Mouse (Mus musculus): ENCODE measurements at regions not wholly inside any gene's neighbourhood (a gene's known extent, or its start where the extent isn't known, plus 50 kb on each side); places are given as distances from the start of the nearest gene placed in this dataset.

DNA sequence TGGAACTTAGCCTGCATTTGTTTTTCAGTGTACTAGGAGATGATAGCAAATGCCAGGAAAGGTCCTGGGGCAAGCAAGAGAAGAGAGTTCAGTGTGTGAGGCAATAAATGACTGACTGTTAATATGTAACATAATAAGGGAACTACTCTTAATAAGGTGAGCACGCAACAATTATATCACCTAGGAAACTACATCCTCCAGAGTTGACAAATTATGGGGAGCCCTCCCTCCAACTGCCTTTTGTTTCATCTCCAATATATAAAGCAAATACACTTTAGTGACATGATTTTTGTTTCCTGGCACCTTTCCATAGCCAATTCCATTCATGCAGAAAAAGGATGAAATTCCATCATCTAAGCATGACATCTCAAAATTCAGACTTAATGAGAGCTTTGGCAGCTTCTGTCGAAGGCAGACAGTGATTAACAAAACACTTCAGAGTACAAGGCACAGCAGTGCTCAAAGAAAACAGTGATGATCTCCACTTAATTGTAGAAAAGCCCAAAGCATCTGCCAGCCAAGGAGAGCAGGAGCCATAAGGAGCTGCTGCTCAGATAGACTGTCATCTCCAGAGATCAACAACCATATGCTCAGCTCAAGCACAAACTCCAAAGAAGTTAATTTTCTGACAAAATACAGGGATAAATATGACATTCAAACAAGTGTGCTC is 536.1 kb upstream of the Arrdc3 start:
- Histone ChIP-seq H3K36me3 (no peaks in the 10 kb centered on the region), H3K27ac (replicated peaks) (no peak overlapping the region), H3K4me1 (no peaks in the 10 kb centered on the region), H3K27me3 (ENCODE audit: low read depth, poor library complexity, severe bottlenecking) (no peaks in the 10 kb centered on the region), H3K4me3 (no peak overlapping the region), H3K9me3 (replicated peaks) (no peaks in the 10 kb centered on the region)
- DNase-seq (ENCODE audit: low spot score), result no peak
- 68% methylated on average over 2 of the region's 2 CpGs for WGBS

DNA sequence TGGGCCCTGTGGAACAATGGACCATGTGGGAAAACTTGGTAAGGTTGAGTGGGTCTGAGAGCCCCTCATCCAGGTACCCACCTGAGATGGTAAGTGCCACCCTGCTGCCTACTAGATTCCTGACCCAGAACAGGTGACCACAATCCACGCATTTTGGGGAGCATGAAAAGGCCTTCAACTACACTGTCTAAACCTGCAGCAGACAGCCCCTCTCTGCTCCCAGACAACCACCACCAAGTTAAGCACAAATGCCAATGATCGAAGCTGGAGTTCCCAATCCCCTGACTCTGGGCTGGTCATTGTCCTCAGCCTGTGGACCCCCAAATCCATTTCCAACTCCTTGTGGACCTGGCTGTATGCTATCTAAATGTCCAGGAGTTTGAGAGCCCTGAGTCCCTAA is 517.2 kb upstream of the Arrdc3 start:
- 86% methylated on average over 2 of the region's 2 CpGs for WGBS
- Histone ChIP-seq H3K9me3 (replicated peaks) (no peaks in the 10 kb centered on the region), H3K4me1 (no peaks in the 10 kb centered on the region), H3K27me3 (ENCODE audit: low read depth, poor library complexity, severe bottlenecking) (no peaks in the 10 kb centered on the region), H3K4me3 (no peak overlapping the region), H3K27ac (replicated peaks) (no peak overlapping the region), H3K36me3 (no peaks in the 10 kb centered on the region)
- DNase-seq (ENCODE audit: low spot score), result no peak

DNA sequence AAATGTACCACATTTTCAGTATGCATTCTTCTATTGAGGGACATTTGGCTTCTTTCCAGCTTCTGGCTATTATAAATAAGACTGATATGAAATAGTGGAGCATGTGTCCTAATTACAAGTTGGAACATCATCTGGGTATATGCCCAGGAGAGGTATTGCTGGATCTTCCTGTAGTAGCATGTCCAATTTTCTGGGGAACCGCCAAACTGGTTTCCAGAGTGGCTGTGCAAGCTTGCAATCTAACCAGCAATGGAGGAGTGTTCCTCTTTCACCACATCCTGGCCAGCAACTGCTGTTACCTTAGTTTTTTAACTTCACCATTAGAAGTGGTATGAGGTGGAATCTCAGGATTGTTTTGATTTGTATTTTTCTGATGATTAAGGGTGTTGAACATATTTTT is 512.7 kb upstream of the Arrdc3 start:
- Histone ChIP-seq H3K27me3 (ENCODE audit: low read depth, poor library complexity, severe bottlenecking) (no peaks in the 10 kb centered on the region), H3K36me3 (no peaks in the 10 kb centered on the region), H3K4me3 (no peak overlapping the region), H3K27ac (replicated peaks) (no peak overlapping the region), H3K4me1 (no peaks in the 10 kb centered on the region), H3K9me3 (replicated peaks) (no peaks in the 10 kb centered on the region)
- 78% methylated on average over 1 of the region's 1 CpGs for WGBS
- DNase-seq (ENCODE audit: low spot score), result no peak

DNA sequence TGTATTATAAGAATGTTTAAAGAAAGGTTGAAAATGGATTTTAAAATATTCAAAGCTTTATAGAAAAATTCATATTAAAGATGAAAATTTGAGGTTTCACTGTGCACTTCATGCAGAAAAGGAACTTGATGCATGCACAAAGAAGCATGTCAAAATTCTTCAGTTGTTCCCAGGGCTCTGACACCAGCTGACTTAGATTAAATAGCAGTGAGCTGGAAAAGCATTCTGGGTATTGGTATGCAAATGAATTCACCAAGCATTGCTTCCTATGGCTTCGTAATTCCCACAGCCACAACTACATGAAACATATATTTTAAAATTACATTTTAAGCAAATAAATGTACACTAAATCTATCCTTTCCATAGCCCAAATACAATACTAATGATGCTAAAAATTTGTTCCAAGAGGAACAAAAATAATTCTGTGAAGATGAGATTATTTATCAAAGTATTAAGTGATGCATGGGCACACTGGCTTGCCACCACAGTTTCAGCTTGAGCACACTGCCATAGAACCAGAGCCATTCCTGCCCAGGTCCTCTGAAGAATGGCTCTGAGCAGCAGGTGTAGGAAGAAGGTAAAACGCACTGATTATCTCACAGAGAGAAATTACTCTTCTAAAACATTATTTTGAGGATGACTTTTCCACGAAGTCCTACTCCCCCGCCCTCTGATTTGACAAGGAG is 501.8 kb upstream of the Arrdc3 start:
- no peak for DNase-seq (ENCODE audit: low spot score)
- Histone ChIP-seq H3K9me3 (replicated peaks) (no peaks in the 10 kb centered on the region), H3K4me1 (peaks cover 3% of the 10 kb centered on the region; the same call in 1 of the 2 replicates), H3K36me3 (no peaks in the 10 kb centered on the region), H3K27me3 (ENCODE audit: low read depth, poor library complexity, severe bottlenecking) (no peaks in the 10 kb centered on the region), H3K27ac (replicated peaks) (no peak overlapping the region; the same call in 1 of the 2 replicates), H3K4me3 (no peak overlapping the region)
- 80% methylated on average over 4 of the region's 4 CpGs for WGBS

DNA sequence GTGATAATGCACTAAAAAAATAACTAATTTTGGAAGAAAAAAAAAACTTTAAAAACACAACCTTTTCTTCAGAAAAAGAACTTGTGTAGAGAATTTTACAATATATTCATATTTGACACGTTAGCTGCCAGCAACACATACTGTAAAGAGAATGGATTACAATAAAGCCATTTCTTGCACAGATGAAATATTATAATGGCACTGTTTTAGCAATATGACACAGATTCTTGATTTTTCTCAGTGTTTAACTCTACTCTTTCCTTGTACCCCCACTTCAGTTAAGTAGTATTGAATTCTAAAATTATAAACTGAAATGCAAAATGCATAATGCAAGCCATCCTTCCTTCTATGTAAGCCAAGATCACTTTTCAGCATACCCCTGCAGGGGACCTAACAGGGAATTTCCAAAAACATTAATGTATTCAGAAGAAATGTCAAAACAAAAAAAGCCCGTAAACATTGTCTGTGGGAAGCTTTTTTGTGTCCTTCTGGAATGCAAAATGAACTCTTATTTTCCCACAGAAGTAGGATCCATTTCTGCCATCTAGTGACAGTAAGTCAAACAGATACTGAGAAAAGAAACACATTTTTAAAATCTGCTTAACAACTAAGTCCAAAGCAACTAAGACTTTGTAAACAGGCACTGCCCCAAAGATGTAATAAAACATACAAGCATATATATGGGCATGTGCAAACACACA is 501.1 kb upstream of the Arrdc3 start:
- Histone ChIP-seq H3K4me3 (no peak overlapping the region), H3K4me1 (peaks cover 3% of the 10 kb centered on the region; the same call in 1 of the 2 replicates), H3K9me3 (replicated peaks) (no peaks in the 10 kb centered on the region), H3K27me3 (ENCODE audit: low read depth, poor library complexity, severe bottlenecking) (no peaks in the 10 kb centered on the region), H3K36me3 (no peaks in the 10 kb centered on the region), H3K27ac (replicated peaks) (no peak overlapping the region; the same call in 1 of the 2 replicates)
- WGBS, result 87% methylated on average over 2 of the region's 2 CpGs
- no peak for DNase-seq (ENCODE audit: low spot score)

DNA sequence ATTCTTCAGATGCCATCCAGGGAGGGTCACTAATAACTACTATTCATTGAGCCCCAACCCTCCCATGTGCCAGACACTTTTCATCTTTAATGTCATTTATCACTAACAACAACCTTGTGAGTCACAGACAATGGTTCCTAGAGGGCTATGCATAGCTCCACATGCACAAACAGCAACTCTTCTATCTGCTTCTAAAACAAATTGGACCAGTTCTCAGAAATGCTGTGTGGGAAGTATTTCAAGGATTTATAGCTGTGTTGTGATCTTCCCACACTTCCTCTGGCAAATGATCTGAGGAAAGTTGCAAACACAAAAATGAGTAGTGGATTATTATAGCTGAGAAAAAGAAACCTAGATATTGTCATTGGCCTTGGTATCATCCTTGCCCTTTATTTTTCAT is 474.3 kb upstream of the Arrdc3 start:
- Histone ChIP-seq H3K4me3 (no peak overlapping the region), H3K4me1 (0 out of 2 replicates have a peak, but pooled peaks cover 4% of the 10 kb centered on the region), H3K27ac (replicated peaks) (no peak overlapping the region), H3K27me3 (ENCODE audit: low read depth, poor library complexity, severe bottlenecking) (no peaks in the 10 kb centered on the region), H3K9me3 (replicated peaks) (no peaks in the 10 kb centered on the region), H3K36me3 (no peaks in the 10 kb centered on the region)
- no peak for DNase-seq (ENCODE audit: low spot score)

DNA sequence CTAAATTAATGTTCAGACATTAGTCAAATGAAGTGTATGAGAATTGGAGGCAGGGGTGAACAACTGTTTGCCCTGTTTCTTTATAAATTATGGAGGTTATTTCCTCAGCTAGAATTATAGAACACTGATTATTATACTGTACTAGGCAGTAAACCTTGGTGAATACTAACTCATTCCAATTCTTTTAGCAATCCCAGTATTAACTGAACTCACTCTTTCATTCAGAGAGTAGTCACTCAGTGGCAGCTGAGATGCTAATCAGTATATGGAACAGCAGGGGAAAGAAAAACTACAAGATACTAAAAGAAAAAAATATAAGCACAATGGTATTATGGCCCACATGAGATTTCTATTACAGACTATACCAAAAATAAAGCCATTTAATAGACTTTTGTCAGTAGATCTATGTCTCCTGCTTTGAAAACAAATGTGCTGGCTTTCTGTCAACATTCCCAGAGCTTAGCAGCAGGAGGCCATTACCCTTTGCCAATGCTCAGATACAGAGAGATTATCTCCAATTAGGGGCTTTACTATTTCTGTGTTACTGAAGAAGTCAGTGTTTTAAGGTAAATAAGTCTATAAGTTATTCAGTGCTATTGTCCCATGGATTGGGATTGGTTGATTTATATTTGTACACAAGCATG is 473.3 kb upstream of the Arrdc3 start:
- no peaks in the 10 kb centered on the region for H3K9me3 ChIP-seq (replicated peaks)
- H3K36me3 ChIP-seq, result no peaks in the 10 kb centered on the region
- no peak overlapping the region for H3K27ac ChIP-seq (replicated peaks)
- H3K4me1 ChIP-seq, result 0 out of 2 replicates have a peak, but pooled peaks cover 4% of the 10 kb centered on the region
- no peaks in the 10 kb centered on the region for H3K27me3 ChIP-seq (ENCODE audit: low read depth, poor library complexity, severe bottlenecking)
- DNase-seq (ENCODE audit: low spot score), result no peak
- H3K4me3 ChIP-seq, result no peak overlapping the region

DNA sequence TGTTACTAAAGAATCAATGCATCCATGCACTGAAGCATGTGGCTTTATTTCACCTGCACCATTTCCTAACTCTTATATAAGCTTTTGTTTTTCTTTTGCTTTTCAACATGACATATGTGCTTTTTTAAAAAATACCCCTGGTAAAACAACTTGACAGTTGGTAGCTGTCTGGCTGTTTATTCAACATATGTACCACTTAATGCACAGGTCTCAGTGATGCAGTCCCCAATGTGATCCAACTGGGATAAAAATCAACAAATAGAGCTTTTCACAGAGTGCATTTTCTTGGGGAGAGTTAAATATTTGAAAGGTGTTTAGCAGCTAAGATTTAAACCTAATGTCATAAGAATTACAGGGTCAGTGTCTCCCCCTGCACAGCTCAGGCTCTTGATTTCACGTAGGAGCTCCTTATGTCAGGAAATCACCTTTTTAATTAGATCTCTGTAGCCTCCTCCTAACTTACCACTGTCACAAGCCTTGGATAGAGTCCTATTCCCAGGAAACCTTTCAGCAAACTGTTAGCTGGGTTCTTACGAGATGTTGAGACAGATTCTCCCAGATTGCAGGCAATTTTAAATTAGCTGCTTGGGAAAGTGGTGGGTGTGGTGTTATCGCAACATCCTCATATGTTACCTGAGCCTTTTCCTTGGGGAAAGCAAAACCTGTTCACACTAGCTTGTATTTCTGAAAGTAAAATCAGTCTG is 464.6 kb upstream of the Arrdc3 start:
- Histone ChIP-seq H3K36me3 (no peaks in the 10 kb centered on the region), H3K27me3 (ENCODE audit: low read depth, poor library complexity, severe bottlenecking) (no peaks in the 10 kb centered on the region), H3K9me3 (replicated peaks) (no peaks in the 10 kb centered on the region), H3K27ac (replicated peaks) (no peak overlapping the region), H3K4me1 (no peaks in the 10 kb centered on the region), H3K4me3 (no peak overlapping the region)
- no peak for DNase-seq (ENCODE audit: low spot score)
- 84% methylated on average over 3 of the region's 3 CpGs for WGBS

DNA sequence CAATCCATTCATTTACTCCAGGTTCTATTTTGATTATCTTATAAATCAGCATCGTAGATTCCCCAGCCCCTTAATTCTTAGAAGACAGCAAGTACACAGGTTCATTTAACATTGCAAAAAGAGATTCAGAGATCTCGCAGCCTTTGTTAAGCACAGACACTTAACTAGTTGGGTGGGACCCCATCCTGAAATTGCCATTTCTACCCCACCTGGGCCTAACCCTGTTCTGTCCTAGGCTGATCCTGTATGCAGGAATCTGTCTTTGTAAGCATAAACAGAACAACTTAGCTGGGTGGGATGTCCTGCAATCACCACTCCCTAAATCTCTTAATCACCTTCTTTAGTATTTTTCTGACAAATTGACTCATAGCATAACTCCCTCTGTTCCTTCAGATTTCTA is 462.8 kb upstream of the Arrdc3 start:
- Histone ChIP-seq H3K4me3 (no peak overlapping the region), H3K4me1 (no peaks in the 10 kb centered on the region), H3K9me3 (replicated peaks) (no peaks in the 10 kb centered on the region), H3K27me3 (ENCODE audit: low read depth, poor library complexity, severe bottlenecking) (no peaks in the 10 kb centered on the region), H3K36me3 (no peaks in the 10 kb centered on the region), H3K27ac (replicated peaks) (no peak overlapping the region)
- no peak for DNase-seq (ENCODE audit: low spot score)
- 89% methylated on average over 2 of the region's 2 CpGs for WGBS

All from midbrain, embryonic 10.5 days (tissue).